Mouse (Mus musculus): ENCODE results near the gene Pla1a. TPM values are rescaled to one million over a fixed set of nuclear protein-coding genes. Genes with fewer than 3 reads are reported as not detected.
A peak's percentile ranks its signal among the peaks of the same experiment; 100 is the strongest.

Gene Pla1a
- polyA plus RNA-seq, 1 experiment from 2014 or later: 0.11 TPM

DNA sequence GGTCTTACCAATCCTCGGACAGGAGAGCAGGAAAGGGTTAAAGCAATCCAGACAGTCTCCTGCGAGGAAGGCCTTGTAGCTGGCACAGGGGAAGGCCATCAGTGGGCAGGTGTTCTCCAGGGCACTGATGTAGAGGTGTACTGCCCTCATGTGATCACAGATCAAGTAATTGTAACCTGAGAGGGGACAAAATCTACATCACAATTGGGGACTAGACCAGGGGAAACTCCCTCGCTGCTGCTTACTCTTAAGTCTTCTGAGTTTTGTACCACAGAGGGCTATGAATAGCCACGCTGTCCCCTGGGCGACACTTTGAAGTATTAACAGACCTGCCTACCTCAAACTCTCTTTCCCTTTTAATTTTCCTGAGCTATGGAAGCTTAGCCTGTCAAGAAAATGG, 25.4 kb downstream of the Pla1a start:
- Histone ChIP-seq H3K4me3 (ENCODE audit: low read depth, low read length) (no peak overlapping the region), H3K27me3 (ENCODE audit: control insufficient read depth, insufficient read depth, low read length) (no peaks in the 10 kb centered on the region), H3K36me3 (ENCODE audit: control insufficient read depth, insufficient read depth, low read length) (no peaks in the 10 kb centered on the region), H3K9me3 (ENCODE audit: control insufficient read depth, low read length) (no peaks in the 10 kb centered on the region), H3K4me1 (replicated peaks; ENCODE audit: control insufficient read depth, insufficient read depth) (no peaks in the 10 kb centered on the region), H3K27ac (replicated peaks) (no peak overlapping the region), H3K4me2 (replicated peaks; ENCODE audit: low read depth) (no peak overlapping the region), H3K9ac (ENCODE audit: low read length) (no peak overlapping the region)
- ATAC-seq (ENCODE audit: low FRiP score, low TSS enrichment) (no peak), DNase-seq (ENCODE audit: low spot score) (no peak)
- no peak for TF ChIP-seq CTCF (IDR thresholded peaks at IDR 0.05; ENCODE audit: low read depth)
- no peak for TF ChIP-seq EP300 (optimal IDR thresholded peaks at IDR 0.05)
- WGBS: 48% methylated on average over 5 of the region's 5 CpGs

DNA sequence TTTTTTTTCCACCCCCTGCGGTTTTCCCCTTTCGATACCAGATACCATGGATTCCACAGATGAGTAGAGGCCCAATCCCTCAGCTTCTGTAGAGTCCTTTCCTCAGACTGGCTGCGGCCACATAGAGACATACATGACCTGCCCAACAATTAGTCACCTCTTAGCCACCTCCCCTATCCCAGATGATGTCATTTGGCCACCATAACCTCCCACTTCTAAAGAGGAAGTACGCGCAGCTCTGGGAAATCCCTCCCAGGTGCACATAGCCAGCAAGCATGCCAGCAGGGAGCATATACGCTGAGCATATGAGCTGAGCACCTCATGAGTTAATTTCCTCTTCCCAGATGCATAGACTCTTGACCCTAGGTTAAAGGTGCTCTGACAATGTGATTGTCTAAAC, 26.2 kb downstream of the Pla1a start:
- H3K27ac ChIP-seq (replicated peaks): no peak overlapping the region
- ATAC-seq (ENCODE audit: low FRiP score, low TSS enrichment) (peak; percentile 90), DNase-seq (ENCODE audit: low spot score) (peak; percentile 32)
- 79% methylated on average over 6 of the region's 6 CpGs for WGBS
- TF ChIP-seq EP300 (optimal IDR thresholded peaks at IDR 0.05) (no peak), CTCF (IDR thresholded peaks at IDR 0.05; ENCODE audit: low read depth) (no peak)
- H3K4me2 ChIP-seq (replicated peaks; ENCODE audit: low read depth): no peak overlapping the region
- no peaks in the 10 kb centered on the region for H3K9me3 ChIP-seq (ENCODE audit: control insufficient read depth, low read length)
- no peaks in the 10 kb centered on the region for H3K4me1 ChIP-seq (replicated peaks; ENCODE audit: control insufficient read depth, insufficient read depth)
- no peaks in the 10 kb centered on the region for H3K27me3 ChIP-seq (ENCODE audit: control insufficient read depth, insufficient read depth, low read length)
- H3K9ac ChIP-seq (ENCODE audit: low read length): no peak overlapping the region
- H3K36me3 ChIP-seq (ENCODE audit: control insufficient read depth, insufficient read depth, low read length): no peaks in the 10 kb centered on the region
- no peak overlapping the region for H3K4me3 ChIP-seq (ENCODE audit: low read depth, low read length)

DNA sequence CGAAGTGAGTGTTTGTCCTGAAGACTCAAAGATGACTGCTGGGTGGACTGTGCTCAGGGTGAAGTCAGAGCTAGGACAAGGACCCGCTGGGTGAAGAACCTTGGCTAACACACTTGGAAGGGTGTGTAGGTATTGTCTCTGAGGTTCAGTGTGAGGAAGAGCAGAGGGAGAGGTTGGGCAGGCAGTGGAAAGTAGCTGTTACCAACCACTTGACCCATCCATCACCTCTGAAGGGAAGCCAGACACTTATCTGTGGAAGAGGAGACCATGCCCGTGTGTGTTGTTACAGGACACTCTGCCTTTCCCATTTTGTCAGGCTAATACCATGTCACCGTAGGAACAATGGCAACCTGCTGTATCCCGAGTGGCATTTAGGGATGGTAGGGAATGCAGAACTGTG, 26.7 kb downstream of the Pla1a start:
- DNase-seq (ENCODE audit: low spot score): no peak
- Histone ChIP-seq H3K4me2 (replicated peaks; ENCODE audit: low read depth) (no peak overlapping the region), H3K9me3 (ENCODE audit: control insufficient read depth, low read length) (no peaks in the 10 kb centered on the region), H3K36me3 (ENCODE audit: control insufficient read depth, insufficient read depth, low read length) (no peaks in the 10 kb centered on the region), H3K4me3 (ENCODE audit: low read depth, low read length) (no peak overlapping the region), H3K27ac (replicated peaks) (no peak overlapping the region), H3K4me1 (replicated peaks; ENCODE audit: control insufficient read depth, insufficient read depth) (no peaks in the 10 kb centered on the region), H3K9ac (ENCODE audit: low read length) (no peak overlapping the region), H3K27me3 (ENCODE audit: control insufficient read depth, insufficient read depth, low read length) (no peaks in the 10 kb centered on the region)
- no peak for TF ChIP-seq CTCF (IDR thresholded peaks at IDR 0.05; ENCODE audit: low read depth)
- TF ChIP-seq EP300 (optimal IDR thresholded peaks at IDR 0.05): no peak
- WGBS: 72% methylated on average over 5 of the region's 5 CpGs
- ATAC-seq (ENCODE audit: low FRiP score, low TSS enrichment): 0 out of 2 replicates have a peak, but pooled peaks have one; percentile 29

DNA sequence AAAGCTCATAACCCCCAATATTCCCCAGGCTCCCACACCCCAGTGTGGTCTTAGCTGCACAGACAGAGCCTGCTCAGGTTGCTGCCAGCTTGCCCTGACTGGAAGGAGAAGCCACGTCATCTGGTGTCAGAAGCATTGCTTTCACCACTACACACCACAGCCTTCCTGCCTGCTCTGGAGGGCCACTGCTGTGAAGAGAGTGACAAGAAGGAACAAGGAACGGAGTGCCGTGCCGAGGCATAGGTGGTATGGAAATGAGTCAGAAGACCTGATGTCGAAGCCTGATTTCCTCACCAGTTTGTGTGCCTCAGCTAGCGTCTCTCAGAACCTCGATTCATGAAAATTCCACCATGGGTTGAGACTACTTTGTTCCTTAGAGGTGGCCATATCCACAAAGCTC, 29.3 kb downstream of the Pla1a start:
- TF ChIP-seq CTCF (IDR thresholded peaks at IDR 0.05; ENCODE audit: low read depth) (no peak), EP300 (optimal IDR thresholded peaks at IDR 0.05) (no peak)
- WGBS: 80% methylated on average over 7 of the region's 7 CpGs
- ATAC-seq (ENCODE audit: low FRiP score, low TSS enrichment) (no peak), DNase-seq (ENCODE audit: low spot score) (no peak)
- Histone ChIP-seq H3K27me3 (ENCODE audit: control insufficient read depth, insufficient read depth, low read length) (no peaks in the 10 kb centered on the region), H3K4me1 (replicated peaks; ENCODE audit: control insufficient read depth, insufficient read depth) (no peaks in the 10 kb centered on the region; the same call in 1 of the 2 replicates), H3K9ac (ENCODE audit: low read length) (no peak overlapping the region), H3K36me3 (ENCODE audit: control insufficient read depth, insufficient read depth, low read length) (no peaks in the 10 kb centered on the region), H3K4me2 (replicated peaks; ENCODE audit: low read depth) (no peak overlapping the region), H3K4me3 (ENCODE audit: low read depth, low read length) (no peak overlapping the region), H3K9me3 (ENCODE audit: control insufficient read depth, low read length) (no peaks in the 10 kb centered on the region), H3K27ac (replicated peaks) (no peak overlapping the region)

DNA sequence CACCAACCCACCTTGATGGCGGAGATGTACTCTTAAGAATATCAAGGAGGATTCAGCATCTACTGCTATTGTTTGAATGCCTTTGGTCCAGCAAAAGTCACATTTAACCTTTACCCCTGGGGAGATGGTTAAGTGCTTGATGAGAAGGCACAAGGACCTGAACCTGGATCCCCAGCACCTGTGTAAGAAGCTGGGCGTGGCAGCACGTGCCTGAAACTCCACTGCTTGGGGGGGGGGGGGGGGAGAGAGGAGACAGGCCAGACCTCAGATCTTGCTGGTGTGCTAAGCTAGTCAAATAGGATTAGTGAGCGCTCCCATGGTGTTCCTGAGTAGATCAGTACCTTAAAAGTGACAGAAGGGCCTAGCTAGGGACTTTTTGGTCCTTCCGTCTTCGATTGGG, 31.5 kb downstream of the Pla1a start:
- Histone ChIP-seq H3K9me3 (ENCODE audit: control insufficient read depth, low read length) (no peaks in the 10 kb centered on the region), H3K9ac (ENCODE audit: low read length) (no peak overlapping the region), H3K27me3 (ENCODE audit: control insufficient read depth, insufficient read depth, low read length) (no peaks in the 10 kb centered on the region), H3K4me1 (replicated peaks; ENCODE audit: control insufficient read depth, insufficient read depth) (no peaks in the 10 kb centered on the region; the same call in 1 of the 2 replicates), H3K36me3 (ENCODE audit: control insufficient read depth, insufficient read depth, low read length) (no peaks in the 10 kb centered on the region), H3K4me2 (replicated peaks; ENCODE audit: low read depth) (no peak overlapping the region), H3K4me3 (ENCODE audit: low read depth, low read length) (no peak overlapping the region), H3K27ac (replicated peaks) (no peak overlapping the region)
- ATAC-seq (ENCODE audit: low FRiP score, low TSS enrichment) (no peak), DNase-seq (ENCODE audit: low spot score) (no peak)
- 87% methylated on average over 6 of the region's 6 CpGs for WGBS
- TF ChIP-seq EP300 (optimal IDR thresholded peaks at IDR 0.05) (no peak), CTCF (IDR thresholded peaks at IDR 0.05; ENCODE audit: low read depth) (no peak)

DNA sequence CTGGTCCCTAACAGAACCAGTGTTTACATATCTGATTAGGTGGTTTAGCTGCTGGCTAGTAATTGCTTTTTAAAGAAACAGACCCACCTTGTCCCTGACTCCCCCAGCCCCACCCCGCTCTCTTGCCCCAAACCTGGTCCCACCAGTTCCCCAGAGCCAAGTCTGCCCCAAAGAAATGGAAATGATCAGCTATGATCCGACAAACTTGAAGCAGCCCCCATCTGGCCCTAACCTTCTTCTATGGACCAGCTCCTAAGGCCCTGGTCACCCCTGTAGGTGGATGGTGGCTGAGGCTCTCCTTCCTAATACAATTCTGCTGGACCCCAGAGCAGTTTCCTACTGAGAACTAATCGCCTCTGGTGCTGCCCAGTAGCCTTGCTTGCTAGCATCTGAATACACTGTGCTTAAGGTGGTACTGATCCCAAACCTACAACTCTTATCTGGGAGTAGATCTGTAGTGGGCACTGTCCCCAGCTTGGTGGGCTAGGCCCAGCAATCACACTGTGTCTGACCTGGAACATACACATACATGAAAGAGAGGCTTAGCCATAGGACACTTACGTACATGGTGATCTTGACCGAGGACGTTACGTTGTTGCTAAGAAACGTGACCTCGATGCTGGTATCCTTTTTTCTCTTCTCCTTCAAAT, 32.5 kb downstream of the Pla1a start:
- ATAC-seq (ENCODE audit: low FRiP score, low TSS enrichment): 0 out of 2 replicates have a peak, but pooled peaks have one; percentile 12
- no peaks in the 10 kb centered on the region for H3K9me3 ChIP-seq (ENCODE audit: control insufficient read depth, low read length)
- H3K27me3 ChIP-seq (ENCODE audit: control insufficient read depth, insufficient read depth, low read length): no peaks in the 10 kb centered on the region
- H3K4me2 ChIP-seq (replicated peaks; ENCODE audit: low read depth): peak overlapping the region; percentile 53
- no peaks in the 10 kb centered on the region for H3K36me3 ChIP-seq (ENCODE audit: control insufficient read depth, insufficient read depth, low read length)
- no peak for TF ChIP-seq CTCF (IDR thresholded peaks at IDR 0.05; ENCODE audit: low read depth)
- TF ChIP-seq EP300 (optimal IDR thresholded peaks at IDR 0.05): no peak
- H3K4me3 ChIP-seq (ENCODE audit: low read depth, low read length): no peak overlapping the region
- H3K4me1 ChIP-seq (replicated peaks; ENCODE audit: control insufficient read depth, insufficient read depth): no peaks in the 10 kb centered on the region; the same call in 1 of the 2 replicates
- DNase-seq (ENCODE audit: low spot score): no peak
- WGBS: 70% methylated on average over 9 of the region's 9 CpGs
- H3K9ac ChIP-seq (ENCODE audit: low read length): peak overlapping the region; percentile 41
- no peak overlapping the region for H3K27ac ChIP-seq (replicated peaks)
